Mouse (Mus musculus) heart, embryonic 15.5 days (tissue): Measurements from ENCODE around the gene Gm10647. TPM values are rescaled to one million over a fixed set of nuclear protein-coding genes. Genes with fewer than 3 reads are reported as not detected.

ENCODE experiments used
- polyA plus RNA-seq: library from polyadenylated mRNA; unstranded; fragments of >200 nt; fragmentation: Nextera tagmentation; extraction: Ambion mirVana; gene quantifications from 2 replicates; pipeline ENCODE4 v1.2.1, GENCODE M21; 2015

Gene Gm10647
- polyA plus RNA-seq, 1 experiment from 2014 or later = 0.53 TPM

Other genes with a start within 250 kb of the Gm10647 start
- gene Usp3, start 203.9 kb upstream of the Gm10647 start, polyA plus RNA-seq = 30.5 and 35.6 TPM in 2 replicates
- gene Car12, start 83.4 kb upstream of the Gm10647 start, polyA plus RNA-seq = 0.39 and 1.3 TPM in 2 replicates
- 5.8 and 5.9 TPM in 2 replicates for gene Aph1b, start 1.5 kb upstream of the Gm10647 start, polyA plus RNA-seq
- gene Aph1c, start 37.7 kb downstream of the Gm10647 start, polyA plus RNA-seq = 1.7 and 2.7 TPM in 2 replicates
- gene Rab8b, start 122.6 kb downstream of the Gm10647 start, polyA plus RNA-seq = 14.3 and 18.5 TPM in 2 replicates
- gene Rps27l, start 149.0 kb downstream of the Gm10647 start, polyA plus RNA-seq = 404 and 516 TPM in 2 replicates
- 5.6 and 6.0 TPM in 2 replicates for gene Lactb, start 178.4 kb downstream of the Gm10647 start, polyA plus RNA-seq